Mouse (Mus musculus): ENCODE measurements around the gene Nectin3. TPM values are rescaled to one million over a fixed set of nuclear protein-coding genes. Genes with fewer than 3 reads are reported as not detected.

The Nectin3 gene
- polyA plus RNA-seq, 1 experiment from 2014 or later: 5.6 TPM

- no peak for ATAC-seq (replicated peaks; ENCODE audit: extremely low read depth, insufficient read depth, low FRiP score)
- 88% methylated on average over 2 of the region's 2 CpGs for WGBS
- H3K4me3 ChIP-seq (ENCODE audit: low read length): no peak overlapping the region
- H3K36me3 ChIP-seq (ENCODE audit: control insufficient read depth, insufficient read depth): no peaks in the 10 kb centered on the region
- no peaks in the 10 kb centered on the region for H3K27me3 ChIP-seq (ENCODE audit: control insufficient read depth, insufficient read depth, low read length)
- H3K4me1 ChIP-seq (ENCODE audit: control insufficient read depth, insufficient read depth, low read length): peaks cover 4% of the 10 kb centered on the region
- H3K4me2 ChIP-seq (ENCODE audit: low read depth, low read length): no peak overlapping the region
- H3K27ac ChIP-seq (ENCODE audit: low read length): no peak overlapping the region
- no peak overlapping the region for H3K9ac ChIP-seq (ENCODE audit: low read length)
- H3K9me3 ChIP-seq (replicated peaks; ENCODE audit: control insufficient read depth, low read length): no peaks in the 10 kb centered on the region
Measured at GRCm38 (mm10) chr16:46502311-46502710, 4.0 kb upstream of the Nectin3 start.

GRCm38 (mm10) chr16:46500759-46501158 lies 2.4 kb upstream of the Nectin3 start:
- 77% methylated on average over 3 of the region's 3 CpGs for WGBS
- no peak for ATAC-seq (replicated peaks; ENCODE audit: extremely low read depth, insufficient read depth, low FRiP score)
- Histone ChIP-seq H3K27ac (ENCODE audit: low read length) (no peak overlapping the region), H3K36me3 (ENCODE audit: control insufficient read depth, insufficient read depth) (no peaks in the 10 kb centered on the region), H3K27me3 (ENCODE audit: control insufficient read depth, insufficient read depth, low read length) (no peaks in the 10 kb centered on the region), H3K4me2 (ENCODE audit: low read depth, low read length) (no peak overlapping the region), H3K9me3 (replicated peaks; ENCODE audit: control insufficient read depth, low read length) (no peaks in the 10 kb centered on the region), H3K9ac (ENCODE audit: low read length) (no peak overlapping the region), H3K4me1 (ENCODE audit: control insufficient read depth, insufficient read depth, low read length) (peaks cover 4% of the 10 kb centered on the region), H3K4me3 (ENCODE audit: low read length) (no peak overlapping the region)

- Histone ChIP-seq H3K27ac (ENCODE audit: low read length) (peak overlapping the region; percentile 90), H3K4me3 (ENCODE audit: low read length) (peak overlapping the region; percentile 91), H3K9me3 (replicated peaks; ENCODE audit: control insufficient read depth, low read length) (no peaks in the 10 kb centered on the region), H3K4me2 (ENCODE audit: low read depth, low read length) (peak overlapping the region; percentile 98), H3K27me3 (ENCODE audit: control insufficient read depth, insufficient read depth, low read length) (no peaks in the 10 kb centered on the region), H3K4me1 (ENCODE audit: control insufficient read depth, insufficient read depth, low read length) (peaks cover 20% of the 10 kb centered on the region), H3K9ac (ENCODE audit: low read length) (peak overlapping the region; percentile 92), H3K36me3 (ENCODE audit: control insufficient read depth, insufficient read depth) (no peaks in the 10 kb centered on the region)
- ATAC-seq (replicated peaks; ENCODE audit: extremely low read depth, insufficient read depth, low FRiP score): no peak; the same call in 1 of the 2 replicates
- WGBS: under 1% methylated on average over 32 of the region's 32 CpGs
Measured at GRCm38 (mm10) chr16:46497686-46498420, 472 bp downstream of the Nectin3 start.

GRCm38 (mm10) chr16:46496889-46497685 lies 1.2 kb downstream of the Nectin3 start:
- no peaks in the 10 kb centered on the region for H3K27me3 ChIP-seq (ENCODE audit: control insufficient read depth, insufficient read depth, low read length)
- H3K4me3 ChIP-seq (ENCODE audit: low read length): peak overlapping the region; percentile 91
- WGBS: under 1% methylated on average over 65 of the region's 78 CpGs
- H3K4me2 ChIP-seq (ENCODE audit: low read depth, low read length): peak overlapping the region; percentile 98
- no peaks in the 10 kb centered on the region for H3K9me3 ChIP-seq (replicated peaks; ENCODE audit: control insufficient read depth, low read length)
- peak overlapping the region; percentile 90 for H3K27ac ChIP-seq (ENCODE audit: low read length)
- H3K4me1 ChIP-seq (ENCODE audit: control insufficient read depth, insufficient read depth, low read length): peaks cover 20% of the 10 kb centered on the region
- H3K36me3 ChIP-seq (ENCODE audit: control insufficient read depth, insufficient read depth): no peaks in the 10 kb centered on the region
- ATAC-seq (replicated peaks; ENCODE audit: extremely low read depth, insufficient read depth, low FRiP score): peak; percentile 96
- peak overlapping the region; percentile 92 for H3K9ac ChIP-seq (ENCODE audit: low read length)

GRCm38 (mm10) chr16:46496031-46496868 lies 2.1 kb downstream of the Nectin3 start:
- Histone ChIP-seq H3K4me1 (ENCODE audit: control insufficient read depth, insufficient read depth, low read length) (peaks cover 20% of the 10 kb centered on the region), H3K9ac (ENCODE audit: low read length) (peak overlapping the region; percentile 92), H3K9me3 (replicated peaks; ENCODE audit: control insufficient read depth, low read length) (no peaks in the 10 kb centered on the region), H3K27ac (ENCODE audit: low read length) (peak overlapping the region; percentile 90), H3K4me3 (ENCODE audit: low read length) (peak overlapping the region; percentile 91), H3K4me2 (ENCODE audit: low read depth, low read length) (peak overlapping the region; percentile 98), H3K36me3 (ENCODE audit: control insufficient read depth, insufficient read depth) (no peaks in the 10 kb centered on the region), H3K27me3 (ENCODE audit: control insufficient read depth, insufficient read depth, low read length) (no peaks in the 10 kb centered on the region)
- under 1% methylated on average over 78 of the region's 96 CpGs for WGBS
- peak; percentile 28 for ATAC-seq (replicated peaks; ENCODE audit: extremely low read depth, insufficient read depth, low FRiP score)

GRCm38 (mm10) chr16:46495201-46495600 lies 3.1 kb downstream of the Nectin3 start:
- no peak for ATAC-seq (replicated peaks; ENCODE audit: extremely low read depth, insufficient read depth, low FRiP score)
- 16% methylated on average over 3 of the region's 3 CpGs for WGBS
- Histone ChIP-seq H3K36me3 (ENCODE audit: control insufficient read depth, insufficient read depth) (no peaks in the 10 kb centered on the region), H3K9ac (ENCODE audit: low read length) (peak overlapping the region; percentile 92), H3K27ac (ENCODE audit: low read length) (no peak overlapping the region), H3K4me2 (ENCODE audit: low read depth, low read length) (peak overlapping the region; percentile 98), H3K9me3 (replicated peaks; ENCODE audit: control insufficient read depth, low read length) (no peaks in the 10 kb centered on the region), H3K4me3 (ENCODE audit: low read length) (peak overlapping the region; percentile 91), H3K4me1 (ENCODE audit: control insufficient read depth, insufficient read depth, low read length) (peaks cover 20% of the 10 kb centered on the region), H3K27me3 (ENCODE audit: control insufficient read depth, insufficient read depth, low read length) (no peaks in the 10 kb centered on the region)

GRCm38 (mm10) chr16:46487436-46488097 lies 10.8 kb downstream of the Nectin3 start:
- H3K4me1 ChIP-seq (ENCODE audit: control insufficient read depth, insufficient read depth, low read length): peaks cover 3% of the 10 kb centered on the region; the same call in 1 of the 2 replicates
- WGBS: 40% methylated on average over 3 of the region's 3 CpGs
- H3K4me3 ChIP-seq (ENCODE audit: low read length): no peak overlapping the region
- no peaks in the 10 kb centered on the region for H3K36me3 ChIP-seq (ENCODE audit: control insufficient read depth, insufficient read depth)
- no peak overlapping the region for H3K9ac ChIP-seq (ENCODE audit: low read length)
- ATAC-seq (replicated peaks; ENCODE audit: extremely low read depth, insufficient read depth, low FRiP score): peak; percentile 67; the same call in 1 of the 2 replicates
- H3K9me3 ChIP-seq (replicated peaks; ENCODE audit: control insufficient read depth, low read length): no peaks in the 10 kb centered on the region
- H3K4me2 ChIP-seq (ENCODE audit: low read depth, low read length): no peak overlapping the region
- no peaks in the 10 kb centered on the region for H3K27me3 ChIP-seq (ENCODE audit: control insufficient read depth, insufficient read depth, low read length)
- H3K27ac ChIP-seq (ENCODE audit: low read length): no peak overlapping the region

GRCm38 (mm10) chr16:46477336-46477735 lies 21.0 kb downstream of the Nectin3 start:
- Histone ChIP-seq H3K4me1 (ENCODE audit: control insufficient read depth, insufficient read depth, low read length) (no peaks in the 10 kb centered on the region; the same call in 1 of the 2 replicates), H3K4me2 (ENCODE audit: low read depth, low read length) (no peak overlapping the region), H3K36me3 (ENCODE audit: control insufficient read depth, insufficient read depth) (no peaks in the 10 kb centered on the region), H3K9me3 (replicated peaks; ENCODE audit: control insufficient read depth, low read length) (no peaks in the 10 kb centered on the region; the same call in 1 of the 2 replicates), H3K27me3 (ENCODE audit: control insufficient read depth, insufficient read depth, low read length) (no peaks in the 10 kb centered on the region), H3K27ac (ENCODE audit: low read length) (no peak overlapping the region), H3K4me3 (ENCODE audit: low read length) (no peak overlapping the region), H3K9ac (ENCODE audit: low read length) (no peak overlapping the region)
- no peak for ATAC-seq (replicated peaks; ENCODE audit: extremely low read depth, insufficient read depth, low FRiP score)
- WGBS: 58% methylated on average over 3 of the region's 3 CpGs
